Mouse (Mus musculus) thymus, postnatal 10 days (tissue): Measurements from ENCODE around the gene Htra2.

Source experiments
- DNase-seq, 2 experiments: peaks; one replicate each; pipeline ENCODE4 v3.0.0; 2021; ENCODE audit warnings: low spot score in 2 of 2

Htra2 gene

GRCm38 (mm10) chr6:83031921-83032590 lies 23.0 kb downstream of the Htra2 start:
- DNase-seq = no peak

DNA sequence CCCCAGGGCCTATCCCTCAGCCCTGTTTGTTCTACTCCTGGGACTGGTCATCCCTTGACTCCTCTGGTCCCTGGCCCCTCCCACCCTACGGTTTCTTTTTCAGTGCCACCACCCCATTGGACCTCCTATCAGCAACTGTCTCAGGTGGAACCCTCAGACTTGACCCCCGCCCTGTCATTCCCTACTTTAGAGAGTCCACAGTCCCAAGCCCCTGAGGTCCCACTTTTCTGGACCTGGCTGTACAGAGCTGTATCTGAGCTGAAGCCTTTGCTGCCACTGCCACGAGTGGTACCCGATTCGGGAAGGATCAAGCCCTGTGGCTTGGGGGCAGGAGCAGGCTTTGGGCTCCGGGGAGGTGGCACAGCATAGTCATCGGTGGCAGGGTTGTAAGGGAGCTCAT lies 24.0 kb downstream of the Htra2 start:
- no peak for DNase-seq

GRCm38 (mm10) chr6:83029777-83030176 lies 25.3 kb downstream of the Htra2 start:
- DNase-seq = no peak

DNA sequence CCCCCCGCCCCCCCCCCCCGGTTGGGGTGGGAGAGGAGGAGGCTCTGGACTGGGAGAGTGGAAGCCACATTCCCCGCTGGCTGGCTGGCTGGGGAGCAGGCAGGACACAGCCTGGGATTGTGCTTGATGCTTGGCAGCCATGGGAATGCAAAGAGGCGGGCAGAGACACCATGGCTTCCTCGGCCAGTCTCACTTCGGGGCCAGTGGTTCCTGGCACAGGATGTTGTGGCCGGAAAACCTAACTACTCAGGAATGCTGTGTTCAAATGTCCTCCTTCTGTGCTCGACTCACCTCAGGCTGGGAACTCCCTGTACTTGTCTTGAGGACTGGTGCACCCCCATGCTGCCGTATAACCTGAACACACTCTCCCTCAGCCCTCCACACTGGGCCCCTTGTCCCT lies 27.4 kb downstream of the Htra2 start:
- no peak for DNase-seq

- no peak for DNase-seq
Measured at GRCm38 (mm10) chr6:83027293-83027692, 27.8 kb downstream of the Htra2 start.

- no peak for DNase-seq
Measured at GRCm38 (mm10) chr6:83025221-83025620, 29.9 kb downstream of the Htra2 start.

GRCm38 (mm10) chr6:83024421-83024820 lies 30.7 kb downstream of the Htra2 start:
- DNase-seq = no peak

- DNase-seq = no peak
Measured at GRCm38 (mm10) chr6:83023786-83024185, 31.3 kb downstream of the Htra2 start.

DNA sequence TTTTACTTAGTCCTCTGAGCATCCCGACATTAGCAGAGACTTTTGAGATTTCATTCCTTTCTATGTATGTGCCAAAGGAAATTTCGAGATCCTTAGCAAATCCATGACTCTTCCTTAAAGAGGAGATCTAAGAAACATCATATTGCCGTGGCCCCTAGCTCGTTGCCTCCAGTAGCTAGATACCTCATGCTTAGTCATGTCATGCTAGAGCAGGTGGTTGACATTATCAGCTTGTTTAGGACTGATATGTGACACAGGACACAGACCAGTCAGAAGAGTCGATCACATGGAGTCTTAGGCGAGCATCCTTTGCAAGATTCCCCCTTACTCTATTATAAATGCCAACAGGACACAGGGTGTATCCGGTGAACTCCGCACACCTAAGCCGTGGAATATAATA lies 32.1 kb downstream of the Htra2 start:
- DNase-seq = no peak

DNA sequence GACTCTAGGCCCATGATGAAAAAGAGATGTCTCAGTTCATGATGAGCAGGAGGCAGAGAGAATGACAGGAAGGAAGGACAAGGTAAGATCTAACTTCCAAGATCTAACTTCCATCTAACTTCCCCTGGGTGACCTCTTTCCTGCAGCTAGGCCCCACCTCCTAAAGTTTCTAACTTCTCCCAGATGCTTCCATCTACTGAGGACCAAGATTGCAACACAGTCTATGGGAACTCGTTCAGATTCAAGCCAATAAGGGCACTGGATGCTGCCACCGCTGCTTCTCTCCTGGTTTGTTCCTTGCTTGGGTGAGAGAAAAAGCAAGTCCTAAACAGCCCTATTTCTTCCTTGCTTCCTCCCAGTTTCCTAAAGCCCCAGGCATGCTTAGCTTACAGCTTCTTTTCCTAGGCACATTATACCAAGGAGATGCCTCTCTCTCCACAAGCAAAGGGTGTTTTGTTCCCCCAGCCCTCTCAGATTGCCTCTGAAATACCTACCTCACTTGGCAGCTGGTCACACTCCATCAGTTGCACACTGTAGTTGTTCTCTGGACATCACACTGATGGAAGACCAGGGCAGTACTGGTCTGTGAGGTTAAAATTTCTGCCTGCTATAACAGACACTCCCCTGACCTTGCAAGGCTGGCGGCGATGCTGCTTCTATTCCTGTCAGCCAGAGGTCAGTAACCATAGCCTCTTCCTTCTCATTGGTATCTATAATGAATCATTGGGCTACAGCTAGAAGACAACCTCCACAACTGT lies 34.1 kb downstream of the Htra2 start:
- DNase-seq = no peak

GRCm38 (mm10) chr6:83020121-83020520 lies 35.0 kb downstream of the Htra2 start:
- no peak for DNase-seq

DNA sequence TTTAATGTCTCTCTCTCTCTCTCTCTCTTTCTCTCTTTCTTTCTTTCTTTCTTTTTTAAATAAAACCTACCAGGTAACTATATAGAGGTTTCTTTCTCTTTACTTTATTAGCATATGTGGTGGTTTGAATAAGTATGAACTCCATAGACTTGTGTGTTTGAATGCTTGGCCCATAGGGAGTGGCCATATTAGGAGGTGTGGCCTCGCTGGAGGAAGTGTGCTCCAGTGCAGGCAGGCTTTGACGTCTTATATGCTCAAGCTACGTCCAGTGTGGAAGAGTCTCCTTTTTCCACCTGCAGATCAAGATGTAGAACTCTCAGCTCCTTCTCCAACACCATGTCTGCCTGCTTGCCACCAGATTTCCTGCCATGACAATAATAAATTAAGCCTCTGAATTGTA lies 36.0 kb downstream of the Htra2 start:
- no peak for DNase-seq

DNA sequence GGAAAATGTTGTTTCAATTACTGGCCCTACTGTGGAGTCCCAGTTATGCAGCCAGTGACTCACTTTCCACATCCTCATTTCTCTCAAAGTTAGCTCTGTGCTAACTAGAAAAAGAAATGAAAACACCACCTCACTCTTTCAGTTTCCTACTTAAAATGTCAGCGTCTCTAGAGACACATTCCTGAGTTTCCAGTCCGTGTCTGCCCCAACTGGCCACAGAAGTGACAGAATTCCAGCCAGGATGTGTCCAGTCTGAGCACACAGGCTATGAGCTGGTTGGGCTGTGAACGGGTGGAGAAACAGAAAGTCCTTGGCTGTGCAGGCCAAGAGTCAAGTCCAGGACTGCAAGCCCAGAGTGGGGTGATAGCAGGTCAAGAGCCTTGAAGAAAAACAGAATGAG lies 37.9 kb downstream of the Htra2 start:
- no peak for DNase-seq

- no peak for DNase-seq
Measured at GRCm38 (mm10) chr6:83015749-83016148, 39.3 kb downstream of the Htra2 start.

GRCm38 (mm10) chr6:83014482-83015466 lies 40.3 kb downstream of the Htra2 start:
- DNase-seq = no peak

DNA sequence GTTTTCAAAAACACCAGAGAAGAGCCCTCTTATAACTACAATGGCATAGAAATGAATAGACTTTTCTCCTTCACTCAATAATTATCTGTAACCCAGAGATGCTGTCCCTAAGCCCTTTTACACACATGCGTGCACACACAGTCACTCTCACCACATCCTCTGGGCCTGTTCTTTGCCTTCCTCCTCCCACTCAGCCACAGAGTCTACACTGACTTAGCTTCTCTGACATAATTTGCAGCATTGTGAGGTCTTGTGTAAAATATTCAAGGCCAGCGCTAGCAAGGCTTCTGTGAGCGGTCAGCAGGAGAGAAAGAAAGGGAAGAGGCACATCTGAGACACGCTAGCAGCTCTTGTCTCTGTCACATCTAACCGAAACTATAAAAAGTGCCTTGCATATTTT lies 41.6 kb downstream of the Htra2 start:
- DNase-seq = no peak

DNA sequence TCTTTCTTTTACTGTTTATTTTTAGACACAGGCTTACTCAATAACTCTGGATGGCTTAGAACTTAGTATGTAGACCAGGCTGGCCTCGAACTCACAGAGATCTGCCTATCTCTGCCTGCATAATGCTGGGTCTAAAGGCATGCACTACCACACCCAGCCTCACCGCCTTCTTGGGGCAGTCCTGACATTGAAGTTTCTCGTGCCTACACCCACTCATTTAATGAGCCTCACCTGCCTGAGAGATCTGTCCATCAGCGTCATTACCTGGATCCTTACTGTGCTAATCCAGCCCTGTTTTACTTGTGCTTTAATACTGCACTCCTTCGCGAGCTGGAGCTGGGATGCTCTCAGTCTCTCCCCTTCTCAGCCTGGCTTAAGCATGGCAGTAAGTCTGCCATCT lies 43.3 kb downstream of the Htra2 start:
- no peak for DNase-seq

GRCm38 (mm10) chr6:83011255-83011654 lies 43.8 kb downstream of the Htra2 start:
- DNase-seq = no peak

GRCm38 (mm10) chr6:83010010-83010409 lies 45.1 kb downstream of the Htra2 start:
- DNase-seq = no peak

- no peak for DNase-seq
Measured at GRCm38 (mm10) chr6:83008659-83009058, 46.4 kb downstream of the Htra2 start.

DNA sequence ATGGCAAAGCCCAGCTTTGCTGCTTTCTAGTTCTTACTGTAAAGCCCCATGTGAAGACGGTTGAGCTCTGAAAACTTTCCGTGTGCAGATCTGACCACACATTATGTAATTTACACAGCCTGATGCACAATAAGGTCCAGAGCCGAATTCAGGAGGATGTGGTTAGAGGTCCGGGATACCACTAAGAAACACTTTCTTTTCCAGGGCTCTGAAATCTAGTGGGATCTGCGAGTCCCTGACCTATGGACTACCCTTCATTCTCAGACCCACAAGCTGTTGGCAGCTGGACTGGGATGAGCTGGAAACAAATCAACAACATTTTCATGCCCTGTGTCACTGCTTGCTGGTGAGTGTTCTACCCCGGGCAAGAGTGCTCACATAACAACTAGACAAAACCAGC lies 49.0 kb downstream of the Htra2 start:
- no peak for DNase-seq

GRCm38 (mm10) chr6:83005444-83006011 lies 49.5 kb downstream of the Htra2 start:
- DNase-seq = no peak
